Mouse (Mus musculus) G1E (cell line): ENCODE results near the gene Acox3.

Experiments used
- CTCF ChIP-seq: IDR thresholded peaks from 2 replicates; pipeline ENCODE4 v1.5.1; 2012; ENCODE audit warnings: low read depth, low read length, inconsistent platforms, mixed read lengths
- TAL1 ChIP-seq: conservative IDR thresholded peaks from 2 replicates; pipeline ENCODE4 v1.6.1; 2012; ENCODE audit warnings: low read depth, low read length, inconsistent platforms, mixed read lengths

DNA sequence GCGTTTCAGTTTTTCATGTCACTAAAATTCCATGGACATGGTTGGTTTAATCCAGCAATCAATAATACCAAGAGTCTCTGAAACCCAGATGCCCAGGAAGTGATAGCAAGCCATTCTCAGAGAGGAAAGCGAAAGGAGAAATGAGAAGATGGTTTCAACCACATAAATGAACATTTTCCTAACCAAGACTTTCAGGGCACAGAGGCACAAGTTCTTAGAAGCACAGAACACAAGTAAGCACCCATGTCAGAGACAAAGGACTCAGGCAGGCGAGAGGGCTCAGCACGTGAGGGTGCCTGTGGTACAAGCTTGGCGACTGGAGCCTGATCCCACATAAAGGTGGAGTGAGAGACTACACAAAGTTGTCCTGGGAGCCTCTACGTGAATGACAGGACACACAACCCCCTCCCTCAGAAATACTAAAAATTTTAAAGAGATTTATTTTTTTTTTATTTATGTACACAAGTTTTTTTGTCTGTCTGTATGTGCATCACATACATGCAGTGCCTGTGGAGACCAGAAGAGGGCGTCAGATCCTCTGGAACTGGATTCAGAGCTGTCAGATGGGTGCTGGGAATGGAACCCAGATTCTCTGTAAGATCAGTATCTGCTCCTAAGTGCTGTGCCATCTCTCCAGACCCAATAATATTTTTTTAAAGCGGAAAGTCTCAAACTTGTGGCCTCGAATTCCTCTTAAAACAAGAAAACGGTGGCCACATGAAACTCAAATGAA, 73.1 kb downstream of the Acox3 start:
- TF ChIP-seq CTCF (no peak), TAL1 (no peak)
